Mouse (Mus musculus): ENCODE results near the gene Gm3880.

DNA sequence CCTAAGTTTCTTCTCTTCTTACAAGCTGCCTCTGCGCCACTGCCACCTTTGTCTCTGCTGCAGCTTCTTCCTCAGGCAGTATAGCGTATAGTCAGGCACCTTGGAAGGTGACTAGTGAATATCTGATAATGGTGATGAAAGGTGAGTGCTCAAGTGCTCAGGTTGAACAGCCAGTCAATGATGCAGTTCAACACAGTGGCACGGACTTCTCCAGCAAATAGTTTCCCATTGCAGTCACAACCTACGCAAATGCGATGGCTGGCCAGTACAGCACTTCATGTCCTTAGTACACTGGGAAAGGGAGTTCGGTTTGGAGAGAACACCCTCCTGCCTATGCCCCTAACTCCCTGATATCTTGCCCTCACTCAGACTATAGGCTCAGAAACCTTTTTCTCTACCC lies 41.6 kb downstream of the Gm3880 start:
- TF ChIP-seq POLR2A (IDR thresholded peaks at IDR 0.05; ENCODE audit: low read depth, low read length) (no peak), CTCF (IDR thresholded peaks at IDR 0.05; ENCODE audit: extremely low read depth, insufficient read length, insufficient replicate concordance, low read depth, low read length) (no peak)

Data from small intestine, adult 2 months (tissue).